Mouse (Mus musculus) forelimb bud, embryonic 11.5 days (tissue): ENCODE data around the gene Crmp1.

Source experiments
- DNase-seq: peaks from one replicate; pipeline ENCODE4 v3.0.0-alpha.2; 2012; ENCODE audit warnings: low read depth, low spot score

The Crmp1 gene

DNA sequence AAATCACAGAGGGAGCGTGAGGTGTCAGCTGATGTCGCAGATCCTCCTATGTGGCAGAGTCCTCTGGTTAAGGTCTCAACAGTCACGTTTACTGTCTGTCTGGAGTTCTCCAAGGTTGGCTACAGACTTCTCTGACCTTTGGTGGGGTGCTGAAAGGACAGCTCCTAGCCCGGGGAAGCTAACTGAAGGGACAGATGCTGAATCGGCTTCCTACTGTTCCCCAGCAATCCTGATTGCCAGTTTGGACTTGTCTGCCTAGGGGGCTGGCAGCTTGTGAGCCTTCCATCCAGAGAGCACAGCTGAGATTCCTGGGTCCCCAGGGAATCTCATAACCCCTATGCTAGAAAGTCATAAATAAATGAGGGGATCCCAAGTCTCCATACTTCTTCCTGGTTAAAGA, 1.2 kb upstream of the Crmp1 start:
- peak; percentile 73 for DNase-seq

DNA sequence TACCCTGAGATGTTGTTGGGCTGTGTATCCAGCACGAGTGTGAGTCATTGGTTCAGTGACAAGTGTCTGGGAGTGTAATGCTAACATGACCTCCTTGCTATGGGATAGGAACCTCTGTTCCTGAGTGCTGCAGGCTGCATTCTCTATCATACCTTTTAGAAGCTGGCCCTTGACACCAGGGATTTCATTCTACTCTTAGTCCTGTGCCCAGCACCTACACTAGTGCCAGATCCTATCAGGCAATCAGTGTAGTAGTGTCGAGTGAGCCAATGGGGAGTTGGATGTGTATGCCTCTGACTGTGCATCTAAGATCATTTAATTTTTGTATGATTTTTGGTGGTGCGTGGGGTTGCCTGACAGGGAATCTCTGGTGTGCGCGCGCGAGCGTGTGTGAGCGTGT, 516 bp upstream of the Crmp1 start:
- DNase-seq, result no peak

- DNase-seq, result no peak
These were observed 824 bp downstream of the Crmp1 start for GRCm38 (mm10) chr5:37242360-37243168.

- DNase-seq, result peak; percentile 88
These were observed 1.6 kb downstream of the Crmp1 start for GRCm38 (mm10) chr5:37243169-37243886.

- peak; percentile 40 for DNase-seq
These were observed 2.4 kb downstream of the Crmp1 start for GRCm38 (mm10) chr5:37244161-37244560.

DNA sequence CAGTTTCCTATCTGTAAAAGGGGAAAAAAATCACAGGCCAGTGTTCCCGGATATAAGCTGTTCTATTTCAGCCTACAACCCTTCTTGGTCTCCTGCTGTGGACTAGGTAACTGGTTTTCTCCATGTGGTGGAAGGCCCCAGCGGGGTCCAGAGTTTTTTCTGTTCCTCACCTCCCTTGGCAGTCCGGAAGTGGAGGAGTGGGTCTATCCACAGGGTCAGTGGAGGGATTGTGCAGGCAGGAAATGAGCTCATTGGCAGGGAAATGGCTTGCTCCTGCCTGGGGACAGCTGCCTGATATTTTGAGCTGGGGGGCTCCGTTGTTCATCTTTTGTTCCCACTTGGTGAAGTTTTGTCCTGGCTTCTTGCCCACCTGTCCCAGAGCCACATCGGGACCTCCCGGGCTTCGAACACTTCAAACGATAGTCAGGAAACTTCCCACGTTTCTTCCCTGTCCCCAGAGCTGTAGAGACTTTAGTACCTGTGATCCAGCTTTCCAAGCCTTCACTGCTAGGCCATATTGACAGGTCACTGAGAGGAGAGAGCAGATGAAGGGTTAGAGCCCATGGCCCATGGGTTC, 3.0 kb downstream of the Crmp1 start:
- no peak for DNase-seq

DNA sequence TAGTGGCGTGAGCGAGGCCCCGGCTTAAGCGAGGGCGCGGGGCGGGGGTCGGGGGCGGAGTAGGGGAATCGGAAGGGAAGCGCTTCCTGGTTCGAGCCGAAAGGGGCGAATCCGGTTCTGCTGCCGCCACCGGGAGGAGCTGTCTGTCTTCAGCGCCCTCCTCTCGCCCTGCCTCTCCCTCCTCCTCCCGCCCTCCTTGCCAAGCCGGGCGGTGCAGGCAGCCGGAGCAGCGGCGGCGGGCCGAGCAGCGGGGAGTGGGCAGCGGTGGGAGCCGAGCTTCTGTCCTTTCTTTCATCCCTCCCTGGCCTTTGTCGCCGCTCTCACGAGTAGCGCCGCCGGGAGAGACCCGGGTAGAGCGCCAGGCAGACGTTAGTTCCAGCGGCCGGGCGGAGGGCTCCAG, 3.9 kb downstream of the Crmp1 start:
- DNase-seq, result peak; percentile 40

DNA sequence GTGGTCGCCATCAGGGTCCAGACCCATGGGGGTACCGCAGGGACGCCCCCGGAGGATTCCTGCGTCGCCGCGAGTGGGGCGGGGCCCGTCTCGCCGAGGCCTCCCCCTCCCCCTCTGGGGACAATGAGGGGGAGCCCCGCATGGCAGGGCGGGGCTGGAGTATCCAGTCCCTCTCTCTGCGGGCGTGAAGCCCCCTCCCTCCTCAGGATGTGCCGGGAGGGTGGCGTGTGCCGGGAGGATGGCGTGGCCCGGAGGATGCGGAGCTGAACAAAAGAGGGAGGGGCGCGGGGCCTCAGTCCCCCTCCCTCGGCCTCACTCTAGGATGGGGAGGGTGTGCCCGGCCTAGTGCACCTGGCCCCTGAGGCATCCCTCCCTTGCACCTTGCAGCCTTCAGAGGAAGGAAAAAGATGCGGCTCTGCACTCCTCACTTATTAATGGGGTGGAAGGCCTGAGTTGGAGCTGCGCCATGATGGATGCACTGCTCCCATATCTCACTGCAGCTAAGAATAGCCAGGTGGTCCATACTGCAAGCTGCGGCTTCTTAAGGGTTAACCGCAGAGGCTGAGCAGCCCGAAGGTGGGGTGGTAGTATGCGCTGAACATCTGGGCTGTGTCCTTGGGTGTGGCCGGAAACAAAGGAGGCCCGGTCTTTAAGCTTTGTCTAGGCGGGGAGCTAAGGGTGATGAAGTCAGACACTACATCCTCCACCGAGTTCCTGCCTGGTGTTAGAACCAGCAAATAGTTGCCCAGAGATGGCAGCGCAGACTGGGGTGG, 4.6 kb downstream of the Crmp1 start:
- DNase-seq, result no peak

DNA sequence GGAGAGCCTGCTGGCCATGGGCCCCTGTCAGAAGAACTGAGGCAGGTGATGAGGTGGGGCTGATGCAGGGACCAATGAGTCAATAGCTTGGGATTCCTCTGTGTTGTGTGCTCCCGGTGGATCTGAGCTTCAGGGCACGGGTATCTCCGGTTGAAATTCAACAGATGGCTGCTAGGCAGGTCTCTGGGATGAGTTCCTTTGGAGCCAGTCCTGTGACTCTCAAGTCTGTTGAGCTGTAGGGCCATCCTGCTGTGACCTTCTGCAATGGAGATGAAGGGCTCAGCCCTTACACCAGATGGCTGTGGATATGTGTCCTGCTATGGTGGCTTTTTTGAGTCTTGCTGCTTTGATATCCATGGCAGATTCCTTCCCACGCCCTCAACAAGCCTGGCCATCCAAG, 5.7 kb downstream of the Crmp1 start:
- no peak for DNase-seq

- DNase-seq, result no peak
These were observed 7.1 kb downstream of the Crmp1 start for GRCm38 (mm10) chr5:37248870-37249269.

- no peak for DNase-seq
These were observed 9.9 kb downstream of the Crmp1 start for GRCm38 (mm10) chr5:37251596-37251995.

DNA sequence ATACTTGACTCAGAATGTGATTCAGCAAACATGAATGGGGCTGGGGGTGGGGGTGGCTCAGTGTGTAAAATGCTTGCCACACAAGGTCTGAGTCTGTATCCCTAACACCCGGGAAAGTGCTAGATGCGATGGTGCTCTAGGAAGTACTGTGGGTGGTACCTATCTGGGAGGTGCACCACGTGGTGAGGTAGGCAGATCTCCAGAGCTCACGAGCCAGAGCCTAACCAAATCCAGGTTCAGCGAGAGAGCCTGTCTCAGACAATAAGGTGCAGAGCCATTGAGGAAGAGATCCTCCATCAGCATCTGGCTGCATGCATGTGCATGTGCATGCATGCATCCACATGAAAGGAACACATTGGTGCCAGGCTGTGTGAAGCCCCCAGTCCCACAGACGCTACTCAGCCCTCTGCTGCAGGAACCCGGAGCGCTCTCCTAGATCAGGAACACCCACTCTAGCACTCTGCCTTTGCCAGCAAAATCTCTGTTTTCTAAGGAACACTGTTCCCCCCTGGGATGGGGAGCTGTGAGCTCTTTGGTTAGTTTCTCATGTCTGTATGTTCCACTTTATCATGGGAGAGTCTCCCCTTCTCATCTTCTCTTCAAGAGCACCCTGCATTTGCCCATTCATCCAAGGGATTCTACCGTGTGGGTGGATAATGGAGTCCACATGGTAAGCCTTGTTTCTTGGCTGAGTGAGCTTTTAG, 10.5 kb downstream of the Crmp1 start:
- DNase-seq, result no peak

- DNase-seq, result no peak
These were observed 12.8 kb downstream of the Crmp1 start for GRCm38 (mm10) chr5:37254523-37254922.

- no peak for DNase-seq
These were observed 15.1 kb downstream of the Crmp1 start for GRCm38 (mm10) chr5:37256823-37257222.

DNA sequence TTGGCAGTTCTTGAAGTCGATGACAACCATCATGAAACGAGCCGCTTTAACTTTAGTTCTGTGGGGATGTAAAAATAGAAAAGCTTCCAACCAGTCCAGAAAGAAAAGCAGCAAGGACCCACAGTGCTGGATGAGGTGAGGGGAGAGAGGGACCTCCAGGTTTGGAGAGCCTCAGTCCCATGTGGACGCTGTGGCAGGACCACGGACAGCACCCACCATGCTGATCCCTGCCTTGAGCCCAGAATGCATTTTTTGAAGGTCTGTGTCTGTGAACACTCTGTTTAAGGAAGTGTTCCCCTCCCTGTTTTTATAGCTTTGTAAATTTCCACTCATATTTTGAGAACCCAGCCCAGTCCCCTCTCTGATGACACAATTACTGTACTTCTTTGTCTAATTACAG, 15.5 kb downstream of the Crmp1 start:
- DNase-seq, result peak; percentile 52

GRCm38 (mm10) chr5:37261734-37262133, 20.0 kb downstream of the Crmp1 start:
- DNase-seq, result no peak

GRCm38 (mm10) chr5:37263816-37264215, 22.1 kb downstream of the Crmp1 start:
- DNase-seq, result no peak

- DNase-seq, result no peak
These were observed 39.3 kb downstream of the Crmp1 start for GRCm38 (mm10) chr5:37281021-37281420.

- peak; percentile 34 for DNase-seq
These were observed 46.6 kb downstream of the Crmp1 start for GRCm38 (mm10) chr5:37288374-37288773.

DNA sequence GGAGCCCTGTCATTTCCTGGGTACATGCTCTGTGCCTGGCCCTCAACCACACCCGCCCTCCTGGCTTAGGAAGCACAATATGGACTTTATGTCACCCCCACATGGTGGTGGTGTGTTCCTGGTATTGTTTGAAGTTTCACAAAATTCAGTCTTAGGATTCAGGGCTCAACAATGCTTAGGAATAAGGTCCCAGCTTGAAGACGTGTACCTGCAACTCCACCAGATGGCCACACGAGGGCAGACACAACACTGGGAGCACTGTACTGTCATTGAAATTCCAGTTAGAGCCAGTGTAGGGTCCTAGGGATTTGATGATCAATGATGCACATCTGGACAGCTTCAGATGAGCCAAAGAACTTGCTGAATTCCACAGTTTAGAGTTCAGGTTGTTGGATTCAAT, 47.5 kb downstream of the Crmp1 start:
- peak; percentile 37 for DNase-seq

- DNase-seq, result no peak
These were observed 49.2 kb downstream of the Crmp1 start for GRCm38 (mm10) chr5:37290983-37291382.
